Mouse (Mus musculus): ENCODE data around the gene 4930503B20Rik. TPM values are rescaled to one million over a fixed set of nuclear protein-coding genes. Genes with fewer than 3 reads are reported as not detected.

Gene 4930503B20Rik
- polyA plus RNA-seq, 1 experiment from 2014 or later, result not detected

DNA sequence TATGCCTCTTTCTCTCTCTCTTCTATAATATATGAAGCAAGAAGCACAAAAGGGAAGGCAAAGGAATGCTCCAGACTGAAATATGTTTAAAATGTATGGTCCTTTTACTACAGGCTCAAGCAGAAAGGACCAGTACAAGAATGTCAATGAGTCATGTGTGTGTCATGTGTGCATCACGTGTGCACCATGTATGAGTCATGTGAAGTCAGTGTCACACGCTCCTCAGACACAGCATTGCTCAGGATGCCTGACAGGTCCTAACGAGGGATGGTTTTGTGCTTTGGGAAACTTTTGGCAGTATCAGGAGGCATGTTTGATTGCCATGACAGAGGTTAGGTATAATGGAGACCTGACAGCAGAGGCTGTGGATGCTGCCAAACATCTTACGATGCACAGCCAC lies 25.1 kb upstream of the 4930503B20Rik start:
- no peak overlapping the region for H3K4me3 ChIP-seq (replicated peaks)
- no peak overlapping the region for H3K27ac ChIP-seq
- no peak for ATAC-seq (ENCODE audit: low FRiP score)
- WGBS, result 93% methylated on average over 4 of the region's 4 CpGs
- no peaks in the 10 kb centered on the region for H3K4me1 ChIP-seq
- H3K9ac ChIP-seq, result no peak overlapping the region
- H3K9me3 ChIP-seq, result no peaks in the 10 kb centered on the region
- no peak overlapping the region for H3K4me2 ChIP-seq
- H3K36me3 ChIP-seq (replicated peaks), result no peaks in the 10 kb centered on the region
- no peaks in the 10 kb centered on the region for H3K27me3 ChIP-seq

GRCm38 (mm10) chr3:146675101-146675500 lies 24.0 kb upstream of the 4930503B20Rik start:
- WGBS, result 89% methylated on average over 1 of the region's 1 CpGs
- Histone ChIP-seq H3K9ac (no peak overlapping the region), H3K4me1 (no peaks in the 10 kb centered on the region), H3K4me3 (replicated peaks) (no peak overlapping the region), H3K36me3 (replicated peaks) (no peaks in the 10 kb centered on the region), H3K27ac (no peak overlapping the region), H3K4me2 (no peak overlapping the region), H3K27me3 (no peaks in the 10 kb centered on the region), H3K9me3 (no peaks in the 10 kb centered on the region)
- ATAC-seq (ENCODE audit: low FRiP score), result no peak

GRCm38 (mm10) chr3:146671121-146671520 lies 20.0 kb upstream of the 4930503B20Rik start:
- Histone ChIP-seq H3K9me3 (no peaks in the 10 kb centered on the region), H3K27ac (no peak overlapping the region), H3K27me3 (no peaks in the 10 kb centered on the region), H3K4me1 (no peaks in the 10 kb centered on the region), H3K36me3 (replicated peaks) (no peaks in the 10 kb centered on the region), H3K4me2 (no peak overlapping the region), H3K4me3 (replicated peaks) (no peak overlapping the region), H3K9ac (no peak overlapping the region)
- ATAC-seq (ENCODE audit: low FRiP score), result no peak
- WGBS, result 70% methylated on average over 2 of the region's 2 CpGs

GRCm38 (mm10) chr3:146661907-146662306 lies 10.8 kb upstream of the 4930503B20Rik start:
- no peak overlapping the region for H3K9ac ChIP-seq

GRCm38 (mm10) chr3:146661001-146661400 lies 9.9 kb upstream of the 4930503B20Rik start:
- H3K27ac ChIP-seq, result no peak overlapping the region
- WGBS, result 76% methylated on average over 6 of the region's 6 CpGs
- no peak overlapping the region for H3K4me2 ChIP-seq
- H3K36me3 ChIP-seq (replicated peaks), result no peaks in the 10 kb centered on the region
- ATAC-seq (ENCODE audit: low FRiP score), result no peak
- no peaks in the 10 kb centered on the region for H3K9me3 ChIP-seq
- no peaks in the 10 kb centered on the region for H3K27me3 ChIP-seq
- H3K4me1 ChIP-seq, result no peaks in the 10 kb centered on the region
- H3K9ac ChIP-seq, result no peak overlapping the region
- no peak overlapping the region for H3K4me3 ChIP-seq (replicated peaks)

More at GRCm38 (mm10) chr3:146661907-146662306, 10.8 kb upstream of the 4930503B20Rik start:
- Histone ChIP-seq H3K4me1 (no peaks in the 10 kb centered on the region), H3K4me3 (replicated peaks) (no peak overlapping the region), H3K27me3 (no peaks in the 10 kb centered on the region), H3K4me2 (no peak overlapping the region), H3K9me3 (no peaks in the 10 kb centered on the region), H3K36me3 (replicated peaks) (no peaks in the 10 kb centered on the region), H3K27ac (no peak overlapping the region)
- ATAC-seq (ENCODE audit: low FRiP score), result no peak
- WGBS, result 80% methylated on average over 7 of the region's 7 CpGs

GRCm38 (mm10) chr3:146659321-146659720 lies 8.2 kb upstream of the 4930503B20Rik start:
- 94% methylated on average over 5 of the region's 5 CpGs for WGBS
- H3K9me3 ChIP-seq, result no peaks in the 10 kb centered on the region

GRCm38 (mm10) chr3:146658061-146658639 lies 7.0 kb upstream of the 4930503B20Rik start:
- 93% methylated on average over 1 of the region's 1 CpGs for whole genome bisulfite sequencing
- no peaks in the 10 kb centered on the region for H3K27me3 ChIP-seq

More at GRCm38 (mm10) chr3:146659321-146659720, 8.2 kb upstream of the 4930503B20Rik start:
- Histone ChIP-seq H3K27me3 (no peaks in the 10 kb centered on the region), H3K9ac (no peak overlapping the region), H3K27ac (no peak overlapping the region), H3K4me2 (no peak overlapping the region), H3K36me3 (replicated peaks) (no peaks in the 10 kb centered on the region), H3K4me3 (replicated peaks) (no peak overlapping the region), H3K4me1 (no peaks in the 10 kb centered on the region)
- ATAC-seq (ENCODE audit: low FRiP score), result no peak

DNA sequence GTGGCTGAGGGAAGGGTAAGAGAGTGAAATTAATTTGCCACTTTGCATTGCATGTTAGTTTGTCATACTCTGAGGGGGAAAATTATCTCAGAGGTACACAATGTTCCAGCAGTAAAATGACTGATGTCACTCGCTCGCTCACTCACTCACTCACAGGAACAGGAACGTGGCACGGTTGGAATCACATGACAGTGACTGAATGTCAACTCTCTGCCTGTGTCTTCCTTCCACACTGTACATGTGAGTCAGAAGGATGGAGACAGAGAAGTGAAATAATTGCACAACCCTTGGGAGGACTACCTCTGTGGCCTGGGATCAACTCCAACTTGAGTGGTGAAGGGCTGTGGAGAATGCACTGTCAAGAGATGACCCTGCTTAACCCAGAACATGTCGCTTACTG lies 6.3 kb upstream of the 4930503B20Rik start:
- Histone ChIP-seq H3K9me3 (no peaks in the 10 kb centered on the region), H3K4me3 (replicated peaks) (no peak overlapping the region), H3K4me2 (no peak overlapping the region), H3K27me3 (no peaks in the 10 kb centered on the region), H3K36me3 (replicated peaks) (no peaks in the 10 kb centered on the region), H3K27ac (no peak overlapping the region), H3K4me1 (no peaks in the 10 kb centered on the region), H3K9ac (no peak overlapping the region)
- ATAC-seq (ENCODE audit: low FRiP score), result no peak
- 96% methylated on average over 5 of the region's 5 CpGs for WGBS

More at GRCm38 (mm10) chr3:146658061-146658639, 7.0 kb upstream of the 4930503B20Rik start:
- Histone ChIP-seq H3K36me3 (replicated peaks) (no peaks in the 10 kb centered on the region), H3K27ac (no peak overlapping the region), H3K9ac (no peak overlapping the region), H3K4me2 (no peak overlapping the region), H3K4me1 (no peaks in the 10 kb centered on the region), H3K4me3 (replicated peaks) (no peak overlapping the region), H3K9me3 (no peaks in the 10 kb centered on the region)
- ATAC-seq (ENCODE audit: low FRiP score), result no peak

GRCm38 (mm10) chr3:146655111-146655577 lies 4.0 kb upstream of the 4930503B20Rik start:
- Histone ChIP-seq H3K4me2 (no peak overlapping the region), H3K27me3 (no peaks in the 10 kb centered on the region), H3K27ac (no peak overlapping the region), H3K9ac (no peak overlapping the region), H3K4me3 (replicated peaks) (no peak overlapping the region), H3K4me1 (no peaks in the 10 kb centered on the region), H3K36me3 (replicated peaks) (no peaks in the 10 kb centered on the region), H3K9me3 (no peaks in the 10 kb centered on the region)
- no peak for ATAC-seq (ENCODE audit: low FRiP score)
- WGBS, result 77% methylated on average over 2 of the region's 2 CpGs

GRCm38 (mm10) chr3:146653692-146654091 lies 2.6 kb upstream of the 4930503B20Rik start:
- H3K27me3 ChIP-seq, result no peaks in the 10 kb centered on the region
- H3K4me2 ChIP-seq, result no peak overlapping the region
- H3K4me3 ChIP-seq (replicated peaks), result no peak overlapping the region
- H3K27ac ChIP-seq, result no peak overlapping the region
- WGBS, result 86% methylated on average over 6 of the region's 6 CpGs
- no peak overlapping the region for H3K9ac ChIP-seq
- ATAC-seq (ENCODE audit: low FRiP score), result no peak
- no peaks in the 10 kb centered on the region for H3K36me3 ChIP-seq (replicated peaks)
- no peaks in the 10 kb centered on the region for H3K9me3 ChIP-seq
- H3K4me1 ChIP-seq, result no peaks in the 10 kb centered on the region

GRCm38 (mm10) chr3:146652431-146652830 lies 1.3 kb upstream of the 4930503B20Rik start:
- no peak for ATAC-seq (ENCODE audit: low FRiP score)
- Histone ChIP-seq H3K27me3 (no peaks in the 10 kb centered on the region), H3K9ac (no peak overlapping the region), H3K27ac (no peak overlapping the region), H3K36me3 (replicated peaks) (no peaks in the 10 kb centered on the region), H3K4me3 (replicated peaks) (no peak overlapping the region), H3K4me2 (no peak overlapping the region), H3K4me1 (no peaks in the 10 kb centered on the region), H3K9me3 (no peaks in the 10 kb centered on the region)
- WGBS, result 96% methylated on average over 5 of the region's 5 CpGs

DNA sequence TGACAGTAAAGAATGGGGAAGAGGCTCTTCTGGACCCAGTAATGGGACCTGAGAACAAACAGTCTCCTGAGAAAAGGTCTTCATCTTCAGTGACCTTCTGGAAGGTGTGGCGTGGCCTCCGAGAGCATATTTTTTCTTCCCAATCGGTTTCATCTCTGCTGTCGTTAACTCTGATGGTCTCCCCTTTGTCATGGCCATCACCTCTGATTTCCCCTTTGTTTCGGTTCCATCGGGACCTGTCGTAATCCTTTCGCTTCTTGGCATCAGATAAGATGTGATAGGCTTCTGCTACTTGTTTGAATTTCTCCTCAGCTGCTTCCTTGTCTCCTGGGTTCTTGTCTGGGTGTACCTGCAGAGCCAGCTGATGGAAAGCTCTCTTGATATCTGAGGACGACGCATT lies 401 bp downstream of the 4930503B20Rik start:
- no peak overlapping the region for H3K27ac ChIP-seq
- ATAC-seq (ENCODE audit: low FRiP score), result no peak
- no peaks in the 10 kb centered on the region for H3K4me1 ChIP-seq
- 94% methylated on average over 10 of the region's 10 CpGs for WGBS
- H3K9ac ChIP-seq, result no peak overlapping the region
- no peak overlapping the region for H3K4me2 ChIP-seq
- H3K36me3 ChIP-seq (replicated peaks), result no peaks in the 10 kb centered on the region
- no peaks in the 10 kb centered on the region for H3K27me3 ChIP-seq
- no peaks in the 10 kb centered on the region for H3K9me3 ChIP-seq
- H3K4me3 ChIP-seq (replicated peaks), result no peak overlapping the region

GRCm38 (mm10) chr3:146649311-146649894 lies 1.7 kb downstream of the 4930503B20Rik start:
- Histone ChIP-seq H3K4me1 (no peaks in the 10 kb centered on the region), H3K36me3 (replicated peaks) (no peaks in the 10 kb centered on the region), H3K27ac (no peak overlapping the region), H3K27me3 (no peaks in the 10 kb centered on the region), H3K4me2 (no peak overlapping the region), H3K4me3 (replicated peaks) (no peak overlapping the region), H3K9ac (no peak overlapping the region), H3K9me3 (no peaks in the 10 kb centered on the region)
- 79% methylated on average over 10 of the region's 10 CpGs for WGBS
- no peak for ATAC-seq (ENCODE audit: low FRiP score)

Measured in forebrain, embryonic 12.5 days (tissue).